Mouse (Mus musculus): ENCODE results near the gene Gcdh. TPM values are rescaled to one million over a fixed set of nuclear protein-coding genes. Genes with fewer than 3 reads are reported as not detected.

Gcdh gene
- polyA plus RNA-seq, 2 experiments from 2014 or later = 21.5 to 32.7 TPM

Other genes with a start within 250 kb of the Gcdh start
- gene Ier2, start 231.1 kb downstream of the Gcdh start, polyA plus RNA-seq (2017; shearing (Covaris generic)) = 10 to 100 TPM; 39.5 to 42.6 TPM
- gene Trmt1, start 207.6 kb downstream of the Gcdh start, polyA plus RNA-seq (2017; shearing (Covaris generic)) = 10 to 100 TPM; 45.0 to 60.3 TPM
- 1 to 10 TPM; 8.1 to 9.1 TPM for gene Nacc1, start 206.1 kb downstream of the Gcdh start, polyA plus RNA-seq (2017; shearing (Covaris generic))
- 1 to 10 TPM; 2.0 to 2.6 TPM for gene Lyl1, start 192.5 kb downstream of the Gcdh start, polyA plus RNA-seq (2017; shearing (Covaris generic))
- 10 to 100 TPM; 24.3 to 28.6 TPM for gene G430095P16Rik, start 170.9 kb downstream of the Gcdh start, polyA plus RNA-seq (2017; shearing (Covaris generic))
- 1 to 10 TPM; 2.8 to 7.2 TPM for gene Nfix, start 93.6 kb downstream of the Gcdh start, polyA plus RNA-seq (2017; shearing (Covaris generic))
- 1 to 10 TPM; 4.9 to 7.6 TPM for gene Dand5, start 71.1 kb downstream of the Gcdh start, polyA plus RNA-seq (2017; shearing (Covaris generic))
- gene Gadd45gip1, start 62.4 kb downstream of the Gcdh start, polyA plus RNA-seq (2017; shearing (Covaris generic)) = 10 to 100 TPM; 14.3 to 16.4 TPM
- 100 to 1,000 TPM; 139 to 160 TPM for gene Rad23a, start 53.3 kb downstream of the Gcdh start, polyA plus RNA-seq (2017; shearing (Covaris generic))
- 100 to 1,000 TPM; 250 to 281 TPM for gene Calr, start 47.0 kb downstream of the Gcdh start, polyA plus RNA-seq (2017; shearing (Covaris generic))
- gene Farsa, start 36.9 kb downstream of the Gcdh start, polyA plus RNA-seq (2017; shearing (Covaris generic)) = 100 to 1,000 TPM in 1 of 2 experiments, 10 to 100 TPM in 1; 67.4 to 122 TPM
- gene Syce2, start 21.8 kb downstream of the Gcdh start, polyA plus RNA-seq (2017; shearing (Covaris generic)) = 1 to 10 TPM; 6.5 to 9.0 TPM
- gene Klf1, start 8.0 kb upstream of the Gcdh start, polyA plus RNA-seq (2017; shearing (Covaris generic)) = under 1 TPM in 1 of 2 experiments, not detected in 1; 0.22 TPM
- gene Dnase2a, start 14.6 kb upstream of the Gcdh start, polyA plus RNA-seq (2017; shearing (Covaris generic)) = 10 to 100 TPM; 25.7 to 29.7 TPM
- 1 to 10 TPM; 1.2 to 1.3 TPM for gene Mast1, start 43.4 kb upstream of the Gcdh start, polyA plus RNA-seq (2017; shearing (Covaris generic))
- gene Rtbdn, start 53.1 kb upstream of the Gcdh start, polyA plus RNA-seq (2017; shearing (Covaris generic)) = not detected
- gene Gm49661, start 75.5 kb upstream of the Gcdh start, polyA plus RNA-seq (2017; shearing (Covaris generic)) = not detected
- 100 to 1,000 TPM; 213 to 298 TPM for gene Prdx2, start 75.7 kb upstream of the Gcdh start, polyA plus RNA-seq (2017; shearing (Covaris generic))
- gene Rnaseh2a, start 75.8 kb upstream of the Gcdh start, polyA plus RNA-seq (2017; shearing (Covaris generic)) = 100 to 1,000 TPM in 1 of 2 experiments, 10 to 100 TPM in 1; 78.9 to 109 TPM
- 10 to 100 TPM; 18.9 to 29.4 TPM for gene Junb, start 84.8 kb upstream of the Gcdh start, polyA plus RNA-seq (2017; shearing (Covaris generic))
- 1 to 10 TPM; 4.2 to 5.6 TPM for gene Hook2, start 96.7 kb upstream of the Gcdh start, polyA plus RNA-seq (2017; shearing (Covaris generic))
- not detected for gene Best2, start 120.6 kb upstream of the Gcdh start, polyA plus RNA-seq (2017; shearing (Covaris generic))
- gene Asna1, start 131.4 kb upstream of the Gcdh start, polyA plus RNA-seq (2017; shearing (Covaris generic)) = 10 to 100 TPM; 53.8 to 73.8 TPM
- 10 to 100 TPM; 15.5 to 28.1 TPM for gene Trir, start 132.9 kb upstream of the Gcdh start, polyA plus RNA-seq (2017; shearing (Covaris generic))
- 10 to 100 TPM; 15.0 to 30.1 TPM for gene Tnpo2, start 143.0 kb upstream of the Gcdh start, polyA plus RNA-seq (2017; shearing (Covaris generic))
- gene Fbxw9, start 166.1 kb upstream of the Gcdh start, polyA plus RNA-seq (2017; shearing (Covaris generic)) = 1 to 10 TPM; 3.2 to 4.9 TPM
- gene Gm5741, start 174.1 kb upstream of the Gcdh start, polyA plus RNA-seq (2017; shearing (Covaris generic)) = 1 to 10 TPM; 1.1 to 3.6 TPM
- 10 to 100 TPM; 42.7 to 45.0 TPM for gene Dhps, start 177.8 kb upstream of the Gcdh start, polyA plus RNA-seq (2017; shearing (Covaris generic))
- gene Wdr83os, start 186.8 kb upstream of the Gcdh start, polyA plus RNA-seq (2017; shearing (Covaris generic)) = 100 to 1,000 TPM; 130 to 136 TPM
- gene Wdr83, start 187.4 kb upstream of the Gcdh start, polyA plus RNA-seq (2017; shearing (Covaris generic)) = 10 to 100 TPM; 41.0 to 56.0 TPM
- gene Man2b1, start 189.3 kb upstream of the Gcdh start, polyA plus RNA-seq (2017; shearing (Covaris generic)) = 100 to 1,000 TPM in 1 of 2 experiments, 10 to 100 TPM in 1; 98.3 to 117 TPM
- gene Zfp791, start 229.2 kb upstream of the Gcdh start, polyA plus RNA-seq (2017; shearing (Covaris generic)) = not detected